Mouse (Mus musculus): ENCODE data around the gene H2al1f. TPM values are rescaled to one million over a fixed set of nuclear protein-coding genes. Genes with fewer than 3 reads are reported as not detected.

H2al1f gene
- polyA plus RNA-seq, 1 experiment: not detected

GRCm38 (mm10) chrX:11345762-11346161 lies 30.8 kb downstream of the H2al1f start:
- no peaks in the 10 kb centered on the region for H3K4me1 ChIP-seq (ENCODE audit: control insufficient read depth, insufficient read depth, insufficient read length, low read length)
- TF ChIP-seq CTCF (IDR thresholded peaks at IDR 0.05; ENCODE audit: extremely low read depth, insufficient read length, insufficient replicate concordance, low read depth, low read length): no peak
- TF ChIP-seq POLR2A (IDR thresholded peaks at IDR 0.05; ENCODE audit: low read depth, low read length): no peak
- H3K27me3 ChIP-seq (ENCODE audit: control insufficient read depth, insufficient read depth, low read length): no peaks in the 10 kb centered on the region
- no peaks in the 10 kb centered on the region for H3K36me3 ChIP-seq (ENCODE audit: control insufficient read depth, insufficient read depth, low read length)
- 73% methylated on average over 9 of the region's 9 CpGs for WGBS
- H3K27ac ChIP-seq (ENCODE audit: insufficient read depth, low read depth, low read length): no peak overlapping the region
- H3K4me3 ChIP-seq (ENCODE audit: low read depth, low read length): no peak overlapping the region

- Histone ChIP-seq H3K27ac (ENCODE audit: insufficient read depth, low read depth, low read length) (no peak overlapping the region), H3K36me3 (ENCODE audit: control insufficient read depth, insufficient read depth, low read length) (no peaks in the 10 kb centered on the region), H3K4me3 (ENCODE audit: low read depth, low read length) (no peak overlapping the region), H3K4me1 (ENCODE audit: control insufficient read depth, insufficient read depth, insufficient read length, low read length) (no peaks in the 10 kb centered on the region), H3K27me3 (ENCODE audit: control insufficient read depth, insufficient read depth, low read length) (no peaks in the 10 kb centered on the region)
- TF ChIP-seq POLR2A (IDR thresholded peaks at IDR 0.05; ENCODE audit: low read depth, low read length): no peak
- no peak for TF ChIP-seq CTCF (IDR thresholded peaks at IDR 0.05; ENCODE audit: extremely low read depth, insufficient read length, insufficient replicate concordance, low read depth, low read length)
- WGBS: 91% methylated on average over 3 of the region's 3 CpGs
These were observed 31.8 kb downstream of the H2al1f start for GRCm38 (mm10) chrX:11346756-11347155.

- H3K36me3 ChIP-seq (ENCODE audit: control insufficient read depth, insufficient read depth, low read length): no peaks in the 10 kb centered on the region
- no peak overlapping the region for H3K4me3 ChIP-seq (ENCODE audit: low read depth, low read length)
- TF ChIP-seq POLR2A (IDR thresholded peaks at IDR 0.05; ENCODE audit: low read depth, low read length) (no peak), CTCF (IDR thresholded peaks at IDR 0.05; ENCODE audit: extremely low read depth, insufficient read length, insufficient replicate concordance, low read depth, low read length) (no peak)
- no peak overlapping the region for H3K27ac ChIP-seq (ENCODE audit: insufficient read depth, low read depth, low read length)
- H3K4me1 ChIP-seq (ENCODE audit: control insufficient read depth, insufficient read depth, insufficient read length, low read length): no peaks in the 10 kb centered on the region
- WGBS: 65% methylated on average over 6 of the region's 6 CpGs
- no peaks in the 10 kb centered on the region for H3K27me3 ChIP-seq (ENCODE audit: control insufficient read depth, insufficient read depth, low read length)
These were observed 45.9 kb downstream of the H2al1f start for GRCm38 (mm10) chrX:11360823-11361222.

- TF ChIP-seq CTCF (IDR thresholded peaks at IDR 0.05; ENCODE audit: extremely low read depth, insufficient read length, insufficient replicate concordance, low read depth, low read length): no peak
- no peak for TF ChIP-seq POLR2A (IDR thresholded peaks at IDR 0.05; ENCODE audit: low read depth, low read length)
- WGBS: 78% methylated on average over 2 of the region's 2 CpGs
- H3K27ac ChIP-seq (ENCODE audit: insufficient read depth, low read depth, low read length): no peak overlapping the region
- no peaks in the 10 kb centered on the region for H3K27me3 ChIP-seq (ENCODE audit: control insufficient read depth, insufficient read depth, low read length)
- no peaks in the 10 kb centered on the region for H3K36me3 ChIP-seq (ENCODE audit: control insufficient read depth, insufficient read depth, low read length)
- H3K4me3 ChIP-seq (ENCODE audit: low read depth, low read length): no peak overlapping the region
- no peaks in the 10 kb centered on the region for H3K4me1 ChIP-seq (ENCODE audit: control insufficient read depth, insufficient read depth, insufficient read length, low read length)
These were observed 46.3 kb downstream of the H2al1f start for GRCm38 (mm10) chrX:11361261-11361660.

- H3K36me3 ChIP-seq (ENCODE audit: control insufficient read depth, insufficient read depth, low read length): no peaks in the 10 kb centered on the region
- H3K27ac ChIP-seq (ENCODE audit: insufficient read depth, low read depth, low read length): no peak overlapping the region
- WGBS: 79% methylated on average over 6 of the region's 6 CpGs
- TF ChIP-seq CTCF (IDR thresholded peaks at IDR 0.05; ENCODE audit: extremely low read depth, insufficient read length, insufficient replicate concordance, low read depth, low read length) (no peak), POLR2A (IDR thresholded peaks at IDR 0.05; ENCODE audit: low read depth, low read length) (no peak)
- no peak overlapping the region for H3K4me3 ChIP-seq (ENCODE audit: low read depth, low read length)
- no peaks in the 10 kb centered on the region for H3K27me3 ChIP-seq (ENCODE audit: control insufficient read depth, insufficient read depth, low read length)
- no peaks in the 10 kb centered on the region for H3K4me1 ChIP-seq (ENCODE audit: control insufficient read depth, insufficient read depth, insufficient read length, low read length)
These were observed 48.9 kb downstream of the H2al1f start for GRCm38 (mm10) chrX:11363890-11364289.

Other genes starting within 250 kb of the H2al1f start
- not detected in 2 replicates for gene H2al1a, start 15.9 kb upstream of the H2al1f start, polyA plus RNA-seq (2012; rRNA removed)
- gene H2al1b, start 12.7 kb upstream of the H2al1f start, polyA plus RNA-seq (2012; rRNA removed): not detected in 2 replicates
- not detected in 2 replicates for gene H2al1c, start 9.5 kb upstream of the H2al1f start, polyA plus RNA-seq (2012; rRNA removed)
- not detected in 2 replicates for gene H2al1d, start 6.3 kb upstream of the H2al1f start, polyA plus RNA-seq (2012; rRNA removed)
- gene H2al1e, start 3.2 kb upstream of the H2al1f start, polyA plus RNA-seq (2012; rRNA removed): not detected in 2 replicates
- gene H2al1g, start 3.1 kb downstream of the H2al1f start, polyA plus RNA-seq (2012; rRNA removed): not detected in 2 replicates
- not detected in 2 replicates for gene H2al1h, start 6.3 kb downstream of the H2al1f start, polyA plus RNA-seq (2012; rRNA removed)
- gene H2al1i, start 9.5 kb downstream of the H2al1f start, polyA plus RNA-seq (2012; rRNA removed): not detected in 2 replicates
- not detected in 2 replicates for gene H2al1j, start 12.7 kb downstream of the H2al1f start, polyA plus RNA-seq (2012; rRNA removed)